Mouse (Mus musculus) bone marrow, adult 2 months (tissue): ENCODE results near the gene Tent4a.

Experiments
- CTCF ChIP-seq: fragments of 200-500 bp; IDR thresholded peaks from 2 replicates; pipeline ENCODE4 v1.5.1; 2011; ENCODE audit warnings: low read length, control low read depth; ENCODE audit not compliant: control insufficient read depth, insufficient read depth
- POLR2A ChIP-seq: fragments of 200-500 bp; IDR thresholded peaks from 2 replicates; pipeline ENCODE4 v1.6.1; 2011; ENCODE audit warnings: low read depth, mild to moderate bottlenecking, control low read depth, low read length, borderline replicate concordance; ENCODE audit not compliant: control insufficient read depth

DNA sequence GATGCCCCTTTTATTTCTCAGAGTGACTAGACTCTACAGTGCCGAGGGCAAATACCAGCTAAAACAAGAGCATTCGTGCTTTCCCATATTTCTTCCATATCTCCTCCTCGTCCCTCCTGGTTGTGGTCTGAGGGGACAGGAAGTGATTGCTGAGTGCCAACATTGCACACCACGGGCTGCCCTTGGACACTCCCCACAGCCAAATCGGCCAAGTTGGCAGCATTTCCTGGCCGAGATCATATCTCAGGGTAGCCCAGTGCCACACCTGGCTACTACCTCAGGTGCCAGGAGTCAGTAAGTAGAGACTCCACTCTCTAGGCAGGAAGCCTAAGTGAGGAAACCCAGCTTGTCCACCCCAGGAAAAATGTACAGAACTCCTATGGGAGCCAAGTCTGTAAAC is 6.8 kb upstream of the Tent4a start:
- no peak for TF ChIP-seq CTCF
- no peak for TF ChIP-seq POLR2A
